Mouse (Mus musculus) cerebellum, postnatal 4 days (tissue): ENCODE measurements at regions not wholly inside any gene's neighbourhood (a gene's known extent, or its start where the extent isn't known, plus 50 kb on each side); places are given as distances from the start of the nearest gene placed in this dataset.

Experiments
- DNase-seq, 2 experiments: peaks; one replicate each; pipeline ENCODE4 v3.0.0; 2022; ENCODE audit warnings: low spot score in 2 of 2, mixed read lengths in 1 of 2

DNA sequence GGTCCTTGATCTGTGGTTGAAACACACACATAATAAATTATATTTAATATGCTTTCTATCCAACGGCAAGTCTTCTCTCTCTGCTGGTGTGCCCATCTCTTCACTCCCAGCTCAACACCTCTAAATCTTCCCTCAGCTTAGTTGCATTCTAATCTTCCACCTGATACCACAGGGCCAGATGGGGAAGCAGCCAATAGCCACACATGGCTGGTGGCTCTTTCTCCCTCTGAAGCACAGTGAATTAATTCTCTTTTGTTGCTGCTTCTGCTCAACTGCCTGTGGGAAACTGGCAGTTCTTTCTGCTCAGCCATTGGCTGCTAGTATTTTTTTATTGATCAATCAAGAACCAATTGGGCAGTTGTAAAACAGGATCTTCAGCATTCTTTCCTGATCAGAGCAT is 750.0 kb downstream of the Serpinb8 start:
- DNase-seq = no peak

DNA sequence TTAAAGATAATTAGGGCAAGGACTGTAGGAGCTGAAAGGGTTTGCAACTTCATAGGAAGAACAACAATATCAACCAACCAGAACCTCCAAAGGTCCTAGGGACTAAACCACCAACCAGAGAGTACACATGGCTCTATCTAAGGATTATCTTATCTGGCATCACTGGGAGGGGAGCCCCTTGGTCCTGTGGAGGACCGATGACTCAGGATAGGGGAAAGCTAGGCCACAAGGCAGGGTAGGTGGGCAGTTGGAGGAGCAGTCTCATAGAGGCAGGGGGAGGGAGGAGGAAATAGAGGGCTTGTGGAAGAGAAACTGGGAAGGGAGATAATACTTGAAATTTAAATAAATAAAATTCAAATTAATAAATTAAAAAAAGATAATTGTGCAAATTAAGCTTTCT is 751.5 kb downstream of the Serpinb8 start:
- no peak for DNase-seq

DNA sequence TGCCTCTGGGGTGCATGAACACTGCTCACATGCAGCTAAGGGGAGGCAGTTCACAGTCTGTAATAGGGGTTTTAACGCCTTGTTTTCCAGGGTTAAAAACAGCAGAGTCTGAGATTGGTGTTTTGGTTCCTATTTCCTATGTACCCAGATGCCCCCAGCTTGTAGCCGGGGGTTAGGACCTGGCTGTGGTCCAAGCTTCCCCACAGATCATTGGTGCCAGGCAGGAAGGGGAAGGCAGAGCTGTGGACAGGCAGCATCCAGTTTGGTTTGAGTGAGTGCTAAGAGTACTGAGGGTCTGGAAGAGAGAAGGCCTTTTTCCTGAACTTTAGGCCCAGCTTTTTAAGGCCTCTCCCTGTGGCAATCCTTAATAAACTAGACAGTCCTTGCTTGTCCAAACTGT is 774.0 kb downstream of the Serpinb8 start:
- no peak for DNase-seq

DNA sequence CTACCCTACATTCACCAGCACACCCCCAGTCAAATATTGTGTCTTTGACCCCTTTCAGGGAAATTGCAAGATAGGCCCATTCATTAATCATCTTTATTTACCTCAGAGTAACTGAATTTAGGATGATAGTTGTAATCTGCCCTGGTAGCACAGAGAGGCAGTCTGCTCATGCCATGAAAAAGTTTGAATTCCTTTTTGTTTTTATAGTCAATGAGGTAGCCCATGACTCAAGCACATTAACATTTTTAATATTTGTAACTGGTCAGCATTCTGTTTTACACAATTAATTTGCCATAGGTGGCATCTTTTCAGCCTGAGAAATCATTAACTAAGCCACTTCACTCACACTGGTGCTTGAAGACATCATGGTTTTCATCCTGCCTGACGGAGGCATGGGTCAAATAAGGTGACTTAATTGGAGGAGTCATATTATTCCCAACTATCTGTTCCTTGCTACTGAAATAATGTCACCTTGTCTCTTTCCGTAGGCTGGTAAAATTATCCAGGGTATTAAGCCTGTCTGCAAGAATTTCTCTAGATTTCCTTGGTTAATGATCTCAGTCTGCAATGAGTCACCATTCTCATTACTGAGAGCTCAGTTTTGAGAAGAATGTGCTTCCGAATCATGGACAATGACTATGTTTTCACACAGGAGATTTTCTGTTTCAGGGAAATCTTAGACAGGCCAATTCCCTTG is 780.2 kb downstream of the Serpinb8 start:
- DNase-seq = no peak

DNA sequence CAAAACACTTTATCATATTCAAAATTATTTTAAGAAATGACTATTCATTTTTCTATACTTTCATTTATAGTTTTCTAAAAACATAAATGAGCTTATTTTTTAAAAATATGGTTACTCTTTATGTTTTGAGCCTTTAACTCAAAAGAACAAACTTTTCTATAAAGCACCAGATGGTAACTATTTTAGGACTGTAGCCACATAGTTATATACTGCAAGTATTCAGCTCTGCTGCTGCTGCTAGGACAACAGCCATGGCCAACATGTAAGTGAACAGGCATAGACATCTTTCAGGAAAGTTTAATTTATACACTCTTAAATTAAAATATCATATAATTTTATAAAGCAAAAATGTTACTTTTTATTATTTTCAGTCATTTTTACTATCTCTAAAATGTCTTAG is 800.1 kb downstream of the Serpinb8 start:
- no peak for DNase-seq

DNA sequence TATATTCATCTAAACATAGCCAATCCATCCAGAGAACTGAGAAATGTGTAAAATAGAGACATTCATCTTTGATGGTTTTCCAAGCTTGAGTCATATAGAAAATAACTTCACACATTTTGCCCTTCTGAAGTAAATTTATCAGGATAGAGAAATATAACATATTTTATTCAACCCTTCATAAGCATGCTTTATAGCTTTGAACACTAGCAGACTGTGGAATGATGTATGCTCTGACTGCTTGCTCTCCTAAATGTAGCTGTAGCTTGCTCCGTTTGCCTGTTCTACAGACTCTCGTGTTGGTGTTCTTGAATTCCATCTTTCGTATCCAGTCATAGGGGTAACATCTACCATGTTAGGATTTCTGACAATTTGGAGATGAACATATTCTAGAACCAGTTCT is 800.7 kb downstream of the Serpinb8 start:
- no peak for DNase-seq

DNA sequence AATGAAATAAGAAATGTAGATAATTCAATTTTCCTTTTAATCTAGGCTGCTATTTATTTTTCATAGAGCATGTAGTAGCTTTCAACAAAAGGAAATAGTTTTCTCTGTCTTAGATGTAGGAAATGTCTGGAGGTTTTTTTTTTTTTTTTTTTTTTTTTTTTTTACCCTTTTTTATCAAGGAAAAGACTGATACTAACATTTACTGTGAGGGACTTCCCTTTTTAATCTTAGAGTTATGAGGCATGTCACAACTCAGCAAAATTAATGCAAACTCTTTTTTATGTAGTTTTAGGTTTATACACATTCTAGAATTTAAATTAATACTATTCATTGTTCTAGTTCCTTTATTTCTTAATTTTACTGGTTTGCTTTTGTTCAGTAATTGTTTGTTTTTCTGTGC is 850.0 kb downstream of the Serpinb8 start:
- no peak for DNase-seq

DNA sequence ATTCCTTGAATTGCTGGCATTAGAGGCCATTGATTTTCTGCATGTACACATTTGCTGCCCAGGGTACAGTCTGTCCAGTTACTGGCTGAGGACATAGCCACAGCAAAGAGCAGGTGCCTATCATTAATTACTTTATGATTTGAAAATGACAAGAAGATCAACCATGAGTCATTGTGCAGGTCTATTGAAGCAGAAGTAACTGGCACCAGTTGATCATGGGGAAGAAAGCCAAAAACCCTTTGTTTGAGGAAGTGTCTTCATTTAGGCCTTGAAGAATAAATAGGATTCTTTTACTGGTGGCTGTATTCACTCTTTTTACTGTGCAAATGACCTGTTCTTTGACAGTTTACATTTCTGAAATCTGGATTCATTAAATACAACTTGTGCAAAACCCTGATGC is 863.0 kb downstream of the Serpinb8 start:
- peak in 1 of 2 experiments; percentile 6 for DNase-seq

DNA sequence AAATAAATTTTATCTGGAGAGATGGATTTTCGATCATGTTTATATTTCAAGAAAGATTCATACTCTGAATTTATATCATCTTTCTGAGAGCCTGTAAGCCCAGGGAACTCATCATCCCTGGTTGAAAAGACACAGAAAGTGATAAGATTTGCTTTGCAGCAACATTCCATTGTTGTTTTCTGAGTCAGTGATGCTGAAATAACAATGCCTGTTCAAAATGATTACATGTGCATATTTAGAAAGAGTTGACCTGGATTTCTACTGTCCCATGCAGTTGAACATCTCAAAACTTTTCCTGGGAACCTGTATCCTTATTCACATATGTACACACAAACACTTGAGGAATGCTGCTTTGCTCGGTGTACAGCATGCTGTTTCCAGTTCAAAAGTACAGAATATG is 882.2 kb downstream of the Serpinb8 start:
- no peak for DNase-seq

DNA sequence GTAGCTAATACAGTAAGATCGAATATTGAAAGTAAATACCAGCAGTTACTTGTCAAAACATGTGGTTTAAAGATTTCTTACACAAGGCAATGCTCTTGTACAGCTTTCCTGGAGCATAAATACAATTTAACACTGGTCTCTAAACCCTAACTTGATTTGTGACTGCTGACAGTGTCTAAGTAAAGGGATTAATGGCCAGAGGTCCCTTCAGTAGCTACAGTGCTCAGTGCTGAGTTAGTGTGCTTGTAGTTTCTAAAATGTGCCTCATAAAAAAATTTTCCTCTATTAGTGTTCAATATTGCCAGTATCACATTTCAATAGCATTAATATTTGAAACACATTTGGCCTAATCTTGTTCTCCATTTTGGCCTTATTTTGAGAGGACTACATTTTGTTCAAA is 909.0 kb downstream of the Serpinb8 start:
- DNase-seq = no peak

DNA sequence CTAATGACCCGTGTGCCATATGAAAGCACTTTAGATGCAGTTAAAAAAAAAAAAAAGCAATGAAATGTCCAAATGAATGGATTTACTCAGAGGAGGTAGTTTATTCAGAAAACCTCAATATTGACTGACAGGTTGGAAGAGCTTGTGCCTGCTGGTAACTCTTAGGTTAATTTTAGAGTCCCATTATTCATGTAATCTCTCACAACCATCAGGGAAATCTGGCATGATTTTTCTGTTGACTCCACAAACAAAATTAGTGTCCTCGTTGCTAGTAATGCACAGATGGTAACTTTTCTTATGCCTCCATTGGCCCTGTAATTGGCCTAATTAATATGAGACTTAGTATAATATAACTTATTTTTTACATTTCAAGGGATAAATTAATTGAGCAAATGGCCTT is 937.6 kb downstream of the Serpinb8 start:
- DNase-seq = no peak

DNA sequence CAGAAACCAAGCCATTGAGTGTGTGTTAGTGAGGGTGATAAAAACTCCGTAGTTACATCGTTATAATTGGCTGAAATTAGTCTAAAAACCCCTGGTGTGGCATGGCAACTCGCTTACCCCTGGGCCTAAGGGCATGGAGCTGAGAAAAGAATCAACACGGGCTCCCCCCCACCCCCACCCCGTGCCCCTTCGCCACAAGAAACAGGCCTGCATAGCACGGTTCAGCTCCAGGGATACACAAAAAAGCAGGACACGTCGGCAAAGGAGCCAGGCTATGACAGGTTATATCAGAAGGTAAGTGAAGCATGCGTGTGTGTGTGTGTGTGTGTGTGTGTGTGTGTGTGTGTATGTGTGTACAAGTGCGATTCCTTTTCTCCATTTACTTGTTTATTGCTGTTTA is 948.4 kb downstream of the Serpinb8 start:
- DNase-seq = no peak

DNA sequence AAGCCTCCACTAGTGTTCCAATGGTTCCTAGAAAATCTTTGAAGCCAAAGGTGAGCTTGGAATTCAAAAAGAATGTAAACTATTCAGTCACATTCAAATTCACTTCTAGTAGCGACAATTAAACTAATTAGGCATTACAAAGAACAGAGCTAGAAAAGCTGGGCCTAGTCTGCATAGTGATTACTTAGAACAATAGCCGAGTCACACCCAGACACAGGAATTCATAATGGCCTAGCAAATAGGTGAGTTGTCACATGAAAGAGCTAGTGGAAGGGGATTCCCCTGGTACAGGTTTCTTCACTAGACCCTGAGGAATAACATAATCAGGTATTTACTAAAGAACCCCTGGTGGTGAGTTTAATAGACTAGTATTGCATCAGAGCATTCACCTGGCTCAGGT is 958.9 kb downstream of the Serpinb8 start:
- no peak for DNase-seq

DNA sequence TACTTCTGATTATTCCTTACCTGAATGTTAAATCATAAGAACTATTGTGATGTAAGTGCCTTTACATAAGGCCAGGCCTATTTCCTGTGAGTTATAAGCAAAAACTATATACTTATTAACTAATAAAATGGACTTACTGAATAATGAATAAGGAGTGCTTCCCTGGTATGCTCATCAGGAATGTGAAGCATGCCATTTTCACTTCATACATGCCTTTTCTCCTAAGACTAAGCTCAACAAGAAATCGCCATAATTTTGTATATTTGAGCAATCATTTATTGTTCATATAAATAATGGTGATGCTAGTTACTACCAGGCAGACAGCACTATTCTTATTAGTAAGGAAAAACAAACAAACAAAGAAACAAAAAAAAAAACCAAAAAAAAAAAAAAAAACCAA is 969.1 kb downstream of the Serpinb8 start:
- DNase-seq = no peak

DNA sequence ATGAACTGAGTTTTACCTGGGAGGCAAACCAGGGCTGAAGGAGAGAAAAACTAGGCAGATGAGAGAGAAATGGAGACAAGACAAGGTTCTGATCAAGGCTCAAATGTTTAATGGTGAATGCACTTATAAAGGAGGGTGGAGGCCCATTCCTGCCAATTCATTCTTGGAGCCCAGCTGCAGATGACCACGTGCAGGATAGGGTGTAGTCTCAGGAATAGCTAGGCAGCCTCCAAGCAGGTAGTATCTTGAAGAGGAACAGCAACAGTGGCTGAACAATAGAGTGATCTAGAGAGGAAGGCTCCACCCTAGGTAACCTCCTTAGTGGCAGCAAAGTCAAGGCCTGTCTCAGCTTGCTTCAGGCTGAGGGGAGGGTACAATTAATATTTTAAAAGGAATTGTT is 973.2 kb downstream of the Serpinb8 start:
- DNase-seq = no peak

DNA sequence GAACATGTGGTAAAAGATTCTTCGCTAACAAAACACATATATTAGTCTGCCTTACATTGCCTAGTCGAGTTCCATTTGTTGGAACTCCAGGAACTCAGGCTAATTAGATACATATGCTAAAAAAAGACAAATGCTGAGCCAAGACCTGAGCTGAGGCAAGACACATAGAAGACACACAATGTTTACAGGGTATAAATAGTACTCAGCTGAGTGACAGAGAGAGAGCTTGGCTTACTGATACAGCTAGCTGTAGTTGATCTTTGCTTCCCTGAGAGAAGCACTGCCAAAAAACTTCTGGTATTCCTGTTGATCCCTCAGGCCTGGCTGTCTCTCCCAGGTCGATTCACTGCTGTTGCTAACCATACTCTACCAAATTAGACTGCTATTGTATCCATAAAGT is 982.2 kb downstream of the Serpinb8 start:
- no peak for DNase-seq

DNA sequence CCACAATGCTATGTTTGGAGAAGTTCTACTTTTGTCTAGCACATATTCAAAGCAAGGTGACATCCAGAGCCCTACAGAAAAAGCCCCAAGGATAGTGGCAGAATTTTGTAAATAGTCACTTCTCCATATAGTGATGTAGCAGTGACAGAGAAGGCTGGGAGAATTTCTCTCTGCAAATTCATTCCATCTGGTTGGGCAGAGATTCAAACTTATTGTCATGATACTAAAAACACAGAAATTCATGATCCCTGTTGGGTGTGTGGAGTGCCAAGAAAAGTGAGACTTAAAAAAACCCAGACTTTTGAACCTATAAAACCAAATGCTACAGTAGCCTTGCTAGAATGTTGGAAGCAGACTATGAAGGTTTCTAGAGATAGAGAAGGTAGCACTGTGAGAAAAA is 983.0 kb downstream of the Serpinb8 start:
- DNase-seq = no peak

DNA sequence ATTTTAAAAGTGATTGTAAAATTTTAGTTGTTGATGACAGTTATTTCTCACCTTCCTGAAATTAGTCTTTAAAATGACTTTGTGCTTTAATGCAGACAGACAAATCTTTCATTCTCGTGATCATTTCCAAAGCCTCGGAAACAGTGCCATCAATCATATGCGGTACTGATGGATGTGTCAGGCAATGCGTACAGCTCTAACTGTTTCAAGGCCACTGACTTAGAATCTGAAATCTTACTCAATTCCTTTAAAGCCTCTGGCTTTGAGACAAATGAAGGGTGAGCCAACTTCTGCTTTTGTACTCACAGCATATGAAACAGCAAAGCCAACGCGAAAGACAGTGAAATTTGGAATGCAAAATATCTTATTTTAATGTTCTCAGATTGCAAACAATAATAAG is 987.0 kb downstream of the Serpinb8 start:
- no peak for DNase-seq

DNA sequence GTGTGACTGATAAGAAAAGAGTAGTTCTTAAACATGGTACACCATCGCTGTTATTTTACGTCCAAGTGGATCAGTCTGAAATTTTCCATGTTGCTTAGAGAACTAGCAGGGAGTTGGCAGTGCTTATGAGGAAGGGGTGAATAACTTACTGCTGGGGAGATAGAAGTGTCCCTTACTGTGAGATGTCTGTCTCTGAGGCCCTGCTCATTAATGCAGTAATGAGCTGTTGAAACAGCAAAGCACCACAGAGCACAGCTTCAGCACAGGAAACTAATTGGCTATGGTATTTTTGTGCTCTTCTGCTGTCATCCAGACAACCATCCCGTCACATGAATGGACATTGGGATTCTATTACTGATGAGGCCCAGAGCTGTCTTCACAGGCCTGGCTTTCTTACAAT is 988.0 kb downstream of the Serpinb8 start:
- no peak for DNase-seq

DNA sequence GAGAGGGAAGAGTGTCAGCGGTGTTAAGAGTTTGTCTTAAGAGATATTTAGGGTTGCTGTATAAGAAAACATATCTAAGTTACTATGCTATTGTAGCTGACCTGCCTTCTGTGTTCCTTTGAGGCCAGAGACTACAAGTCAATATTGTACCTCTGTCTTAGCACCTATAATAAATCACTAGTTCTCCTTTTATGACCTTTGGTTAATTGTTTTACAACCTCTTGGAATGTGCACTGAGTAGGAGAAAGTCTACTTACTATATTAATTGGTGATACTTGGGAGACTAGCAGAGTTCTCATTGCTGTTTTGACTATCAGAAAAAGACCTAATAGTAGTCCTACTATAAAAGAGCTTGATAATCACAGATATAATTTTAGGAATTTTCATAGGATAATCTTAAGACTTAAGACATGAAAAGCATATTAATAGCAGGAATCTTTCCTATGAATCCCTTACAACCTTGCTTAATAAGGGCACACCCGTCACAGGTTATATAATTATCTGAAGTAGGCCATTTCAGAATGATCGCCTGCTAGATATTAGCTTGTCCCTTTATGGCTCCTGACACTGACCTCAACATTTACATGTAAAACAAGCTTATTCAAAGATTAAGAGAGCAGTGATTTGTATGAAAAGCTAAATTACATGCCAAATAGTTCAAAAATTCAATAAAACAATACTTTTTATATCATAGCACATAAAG is 1003.1 kb downstream of the Serpinb8 start:
- DNase-seq = no peak

DNA sequence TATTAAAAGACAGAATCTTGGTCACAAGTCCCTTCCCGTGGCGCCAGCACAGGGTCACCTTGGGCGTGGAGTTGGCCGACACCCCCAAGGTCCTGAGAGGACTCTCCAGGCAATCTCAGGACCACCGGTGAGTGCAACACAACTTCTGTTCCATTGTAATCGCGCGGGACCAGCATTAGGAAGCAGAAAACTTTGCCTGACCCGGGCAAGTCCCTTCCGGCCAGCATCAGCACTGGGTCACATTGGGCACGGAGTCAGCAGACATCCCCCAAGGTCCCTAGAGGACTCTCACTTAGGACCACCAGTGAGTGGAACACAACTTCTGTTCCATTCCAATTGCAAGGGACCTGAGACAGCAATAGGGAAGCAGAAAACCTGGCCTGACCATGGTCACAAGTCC is 1007.3 kb downstream of the Serpinb8 start:
- no peak for DNase-seq
